ENCODE assay signal across 25 mouse cellular contexts in the genomic region with DNA sequence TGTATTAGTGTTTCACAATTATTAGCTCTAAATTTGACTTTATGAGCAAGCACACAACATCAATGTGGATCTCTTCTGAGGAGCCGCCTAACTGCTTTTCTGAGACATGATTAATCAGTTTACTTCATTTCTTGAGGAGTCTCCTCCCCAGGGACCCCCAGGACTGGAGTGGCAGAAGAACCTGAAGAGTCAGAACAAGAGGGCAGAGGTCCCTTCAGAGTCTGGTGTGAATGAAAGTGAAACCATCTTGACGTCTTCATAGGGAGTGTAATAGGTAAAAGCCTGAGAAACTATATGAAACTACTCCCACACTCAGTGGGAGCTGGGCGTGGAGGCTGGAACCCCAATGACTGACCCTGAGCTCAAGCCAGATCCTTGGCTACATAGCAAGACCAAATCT.
DNase-seq lines count a peak whose midpoint lies in the region; ATAC-seq and TF ChIP-seq lines count a peak whose summit lies in the region.
"Had no signal": no experiment of that assay in that cellular context is flagged by ENCODE, and none has a peak within 500 bp of the region (broad histone marks: within the 10 kb centered on the region; RNA-seq: fewer than 3 reads in every experiment).

No protein-coding gene starts in this region.

- peak overlapping the region; percentile 39; the same call in 1 of the 2 replicates for H3K27ac ChIP-seq in forebrain, embryonic 15.5 days (replicated peaks)
- no peak overlapping the region for H3K27ac ChIP-seq in forebrain, embryonic 11.5 days (ENCODE audit: low read depth, low read length)
- H3K27ac ChIP-seq in liver, postnatal 0 days (ENCODE audit: low read depth), result peak overlapping the region; percentile 74
- no peak overlapping the region for H3K27ac ChIP-seq in liver, embryonic 12.5 days
- H3K27ac ChIP-seq in CH12.LX (ENCODE audit: insufficient read depth, low read depth), result no peak overlapping the region
- H3K27ac ChIP-seq: forebrain, embryonic 10.5 days; heart, adult 2 months; heart, embryonic 10.5 days; heart, embryonic 13.5 days; hindbrain, embryonic 10.5 days; hindbrain, embryonic 15.5 days had no signal

- H3K36me3 ChIP-seq in forebrain, embryonic 15.5 days, result no peaks in the 10 kb centered on the region
- H3K36me3 ChIP-seq in forebrain, embryonic 11.5 days (ENCODE audit: control insufficient read depth, insufficient read depth, low read length), result no peaks in the 10 kb centered on the region
- no peaks in the 10 kb centered on the region for H3K36me3 ChIP-seq in liver, postnatal 0 days (replicated peaks; ENCODE audit: insufficient read depth, low read length)
- no peaks in the 10 kb centered on the region for H3K36me3 ChIP-seq in liver, embryonic 12.5 days
- H3K36me3 ChIP-seq in CH12.LX (replicated peaks in 1 of 2; ENCODE audit: control insufficient read depth in 1 of 2, insufficient read depth in 1 of 2, low read length in 1 of 2), result peaks cover 2 to 33% of the 10 kb centered on the region in 2 experiments
- H3K36me3 ChIP-seq: forebrain, embryonic 10.5 days; heart, embryonic 10.5 days; heart, embryonic 13.5 days; hindbrain, embryonic 10.5 days; hindbrain, embryonic 15.5 days had no signal

- no peak for TF ChIP-seq POLR2A in CH12.LX (IDR thresholded peaks at IDR 0.05; ENCODE audit: low read depth, low read length)

- dilution Hi-C loops in CH12.LX (cut with MboI; ENCODE audit: extremely low pct_ligation_motif_present, extremely low pct_unique_long_range_greater_than_20kb, low sequenced_read_pairs), result no loop called here

- 78% methylated on average over 3 of the region's 3 CpGs for WGBS in forebrain, embryonic 15.5 days
- WGBS in forebrain, embryonic 11.5 days, result 85% methylated on average over 3 of the region's 3 CpGs
- 75% methylated on average over 3 of the region's 3 CpGs for WGBS in liver, postnatal 0 days (ENCODE audit: insufficient replicate concordance)
- 72% methylated on average over 3 of the region's 3 CpGs for WGBS in liver, embryonic 12.5 days (ENCODE audit: insufficient replicate concordance)

- no peak for ATAC-seq in forebrain, embryonic 15.5 days (replicated peaks)
- ATAC-seq in forebrain, embryonic 11.5 days (replicated peaks; ENCODE audit: low FRiP score), result no peak
- no peak for ATAC-seq in liver, postnatal 0 days
- ATAC-seq in liver, embryonic 12.5 days, result no peak
- peak; percentile 72 for ATAC-seq in inflammation-experienced regulatory T-cells, adult 6 months
- ATAC-seq: intestine, postnatal 0 days had no signal

- no peak overlapping the region for H3K4me2 ChIP-seq in forebrain, embryonic 15.5 days (replicated peaks)
- H3K4me2 ChIP-seq in forebrain, embryonic 11.5 days (ENCODE audit: low read depth, low read length, severe bottlenecking), result no peak overlapping the region
- no peak overlapping the region for H3K4me2 ChIP-seq in liver, postnatal 0 days (ENCODE audit: low read depth, low read length)
- H3K4me2 ChIP-seq in liver, embryonic 12.5 days, result no peak overlapping the region
- peak overlapping the region; percentile 63 for H3K4me2 ChIP-seq in CH12.LX (ENCODE audit: insufficient read depth, low read depth, poor library complexity, severe bottlenecking)
- H3K4me2 ChIP-seq: heart, embryonic 13.5 days; hindbrain, embryonic 15.5 days had no signal

- H3K27me3 ChIP-seq in forebrain, embryonic 15.5 days, result no peaks in the 10 kb centered on the region
- H3K27me3 ChIP-seq in forebrain, embryonic 11.5 days (ENCODE audit: control insufficient read depth, insufficient read depth, low read length), result no peaks in the 10 kb centered on the region
- H3K27me3 ChIP-seq in liver, postnatal 0 days (ENCODE audit: insufficient read depth, low read length), result no peaks in the 10 kb centered on the region
- no peaks in the 10 kb centered on the region for H3K27me3 ChIP-seq in liver, embryonic 12.5 days (replicated peaks)
- H3K27me3 ChIP-seq in CH12.LX (replicated peaks), result no peaks in the 10 kb centered on the region
- H3K27me3 ChIP-seq: heart, embryonic 13.5 days; hindbrain, embryonic 15.5 days had no signal

- no peaks in the 10 kb centered on the region; the same call in 1 of the 2 replicates for H3K79me2 ChIP-seq in CH12.LX (replicated peaks; ENCODE audit: control insufficient read depth, extremely low read depth, insufficient read depth, poor library complexity, severe bottlenecking)

- in situ Hi-C loops in CH12.LX (cut with MboI; ENCODE audit: low pct_ligation_motif_present, low pct_unique_long_range_greater_than_20kb, low sequenced_read_pairs), result no loop called here

- H3K4me1 ChIP-seq in forebrain, embryonic 15.5 days, result peaks cover 17% of the 10 kb centered on the region
- no peaks in the 10 kb centered on the region for H3K4me1 ChIP-seq in forebrain, embryonic 11.5 days (replicated peaks; ENCODE audit: control insufficient read depth, insufficient read depth, low read length)
- H3K4me1 ChIP-seq in liver, postnatal 0 days (ENCODE audit: insufficient read depth), result peaks cover 16% of the 10 kb centered on the region; the same call in 1 of the 2 replicates
- H3K4me1 ChIP-seq in liver, embryonic 12.5 days, result peaks cover 8% of the 10 kb centered on the region; the same call in 1 of the 2 replicates
- H3K4me1 ChIP-seq in CH12.LX (ENCODE audit: control insufficient read depth in 1 of 2, insufficient read depth in 2 of 2), result peaks cover 15 to 59% of the 10 kb centered on the region in 2 experiments
- H3K4me1 ChIP-seq: forebrain, embryonic 10.5 days; heart, embryonic 10.5 days; heart, embryonic 13.5 days; hindbrain, embryonic 10.5 days; hindbrain, embryonic 15.5 days had no signal

- no peak for TF ChIP-seq EP300 in liver, postnatal 0 days (IDR thresholded peaks at IDR 0.05; ENCODE audit: low read depth)
- TF ChIP-seq EP300 in CH12.LX (IDR thresholded peaks at IDR 0.05; ENCODE audit: low read length), result peak; percentile 89

- no peak for TF ChIP-seq CTCF in liver, postnatal 0 days (IDR thresholded peaks at IDR 0.05; ENCODE audit: low read depth)
- TF ChIP-seq CTCF in CH12.LX (conservative IDR thresholded peaks at IDR 0.05 in 1 of 2, IDR thresholded peaks at IDR 0.05 in 1 of 2; ENCODE audit: low read depth in 2 of 2, low read length in 2 of 2), result no peak

- no peaks in the 10 kb centered on the region for H3K9me3 ChIP-seq in forebrain, embryonic 15.5 days
- no peaks in the 10 kb centered on the region for H3K9me3 ChIP-seq in forebrain, embryonic 11.5 days (ENCODE audit: control insufficient read depth, low read length)
- H3K9me3 ChIP-seq in liver, postnatal 0 days (ENCODE audit: low read length), result no peaks in the 10 kb centered on the region
- no peaks in the 10 kb centered on the region for H3K9me3 ChIP-seq in liver, embryonic 12.5 days (replicated peaks)
- H3K9me3 ChIP-seq in CH12.LX (replicated peaks; ENCODE audit: low read length), result no peaks in the 10 kb centered on the region
- H3K9me3 ChIP-seq: forebrain, embryonic 10.5 days; heart, embryonic 10.5 days; heart, embryonic 13.5 days; hindbrain, embryonic 10.5 days; hindbrain, embryonic 15.5 days had no signal

- no peak for TF ChIP-seq RAD21 in CH12.LX (IDR thresholded peaks at IDR 0.05; ENCODE audit: low read depth, low read length)

- no peak overlapping the region for H3K9ac ChIP-seq in forebrain, embryonic 15.5 days (replicated peaks)
- H3K9ac ChIP-seq in forebrain, embryonic 11.5 days (ENCODE audit: low read length), result no peak overlapping the region
- H3K9ac ChIP-seq in liver, postnatal 0 days (replicated peaks), result no peak overlapping the region
- H3K9ac ChIP-seq in liver, embryonic 12.5 days, result no peak overlapping the region
- H3K9ac ChIP-seq in CH12.LX (ENCODE audit: insufficient read depth, low read depth), result peak overlapping the region; percentile 44; the same call in 1 of the 2 replicates
- H3K9ac ChIP-seq: heart, embryonic 13.5 days; hindbrain, embryonic 15.5 days had no signal

- DNase-seq in forebrain, embryonic 11.5 days (ENCODE audit: low spot score), result no peak
- no peak for DNase-seq in liver, postnatal 0 days
- DNase-seq in CH12.LX (ENCODE audit: extremely low read depth), result peak; percentile 90
- DNase-seq in frontal cortex, postnatal 36 days (ENCODE audit: low spot score in 2 of 2), result no peak
- no peak for DNase-seq in spleen, postnatal 4 days (ENCODE audit: low spot score in 2 of 2)
- DNase-seq: adrenal gland, adult 8-10 months; adrenal gland, postnatal 36 days; B cell, adult 2 months; cerebellum, adult 18-20 months; cerebellum, adult 9-10 months; cerebellum, postnatal 14 days; gastrocnemius, postnatal 10 days; gastrocnemius, postnatal 36 days; heart, adult 2 months; heart, postnatal 14 days; kidney, adult 2 months had no signal

- no peak overlapping the region for H3K4me3 ChIP-seq in forebrain, embryonic 15.5 days
- no peak overlapping the region for H3K4me3 ChIP-seq in forebrain, embryonic 11.5 days (ENCODE audit: low read depth, low read length)
- no peak overlapping the region for H3K4me3 ChIP-seq in liver, postnatal 0 days (ENCODE audit: low read depth, low read length)
- H3K4me3 ChIP-seq in liver, embryonic 12.5 days, result no peak overlapping the region
- no peak overlapping the region for H3K4me3 ChIP-seq in CH12.LX (replicated peaks in 1 of 3; ENCODE audit: low read depth in 2 of 3, low read length in 2 of 3, poor library complexity in 1 of 3)
- H3K4me3 ChIP-seq: forebrain, embryonic 10.5 days; heart, adult 2 months; heart, embryonic 10.5 days; heart, embryonic 13.5 days; hindbrain, embryonic 10.5 days; hindbrain, embryonic 15.5 days had no signal

TF ChIP-seq in CH12.LX, 34 proteins besides CTCF, POLR2A, EP300 and RAD21 (continues in another document):
- TF ChIP-seq BHLHE40 (IDR thresholded peaks at IDR 0.05; ENCODE audit: low read depth, low read length) (peak; percentile 67), TCF12 (IDR thresholded peaks at IDR 0.05; ENCODE audit: low read depth, low read length) (peak; percentile 58; the same call in 1 of the 2 replicates), JUN (IDR thresholded peaks at IDR 0.05; ENCODE audit: insufficient read depth, low read depth, low read length) (peak; percentile 74), NELFE (IDR thresholded peaks at IDR 0.05; ENCODE audit: low read depth, low read length) (no peak), JUND (conservative IDR thresholded peaks at IDR 0.05; ENCODE audit: low read depth, low read length) (peak; percentile 86), MEF2A (IDR thresholded peaks at IDR 0.05; ENCODE audit: borderline replicate concordance, low read depth, low read length) (peak; percentile 65; the same call in 1 of the 2 replicates), SIN3A (IDR thresholded peaks at IDR 0.05; ENCODE audit: low read length) (peak; percentile 49; the same call in 1 of the 2 replicates), ETS1 (conservative IDR thresholded peaks at IDR 0.05; ENCODE audit: low read depth, low read length) (peak; percentile 92), POLR2AphosphoS2 (IDR thresholded peaks at IDR 0.05; ENCODE audit: low read depth, low read length) (no peak), RCOR1 (conservative IDR thresholded peaks at IDR 0.05; ENCODE audit: low read depth, low read length) (peak; percentile 94; the same call in 1 of the 2 replicates), IRF4 (IDR thresholded peaks at IDR 0.05; ENCODE audit: low read depth, low read length) (peak; percentile 97), CHD2 (IDR thresholded peaks at IDR 0.05; ENCODE audit: low read length) (peak; percentile 60; the same call in 1 of the 2 replicates), TBP (conservative IDR thresholded peaks at IDR 0.05; ENCODE audit: low read depth, low read length) (no peak)

Comparison
In these comparisons a context has a peak if more than half of its experiments do, and no peak if none do; other contexts are left out.
1. H3K27ac ChIP-seq: peak in forebrain, embryonic 15.5 days (single experiment) and liver, postnatal 0 days (single experiment); none in forebrain, embryonic 11.5 days (single experiment), liver, embryonic 12.5 days (single experiment) and CH12.LX (single experiment).